Mouse (Mus musculus) erythroblast, embryonic 14.5 days (primary cell): ENCODE data around the gene Tle2.

Source experiments
- GATA1 ChIP-seq: IDR thresholded peaks from 2 replicates; pipeline ENCODE4 v1.6.1; 2012; ENCODE audit warnings: low read length, inconsistent platforms, mixed read lengths
- TAL1 ChIP-seq: IDR thresholded peaks from 3 replicates; pipeline ENCODE4 v1.6.1; 2012; ENCODE audit warnings: low read length, inconsistent platforms, mixed read lengths

- no peak for TF ChIP-seq GATA1
- no peak for TF ChIP-seq TAL1
These were observed 8.8 kb upstream of the Tle2 start for GRCm38 (mm10) chr10:81565257-81566228.
